23 mouse cellular contexts compared by ENCODE assay signal in the genomic region with DNA sequence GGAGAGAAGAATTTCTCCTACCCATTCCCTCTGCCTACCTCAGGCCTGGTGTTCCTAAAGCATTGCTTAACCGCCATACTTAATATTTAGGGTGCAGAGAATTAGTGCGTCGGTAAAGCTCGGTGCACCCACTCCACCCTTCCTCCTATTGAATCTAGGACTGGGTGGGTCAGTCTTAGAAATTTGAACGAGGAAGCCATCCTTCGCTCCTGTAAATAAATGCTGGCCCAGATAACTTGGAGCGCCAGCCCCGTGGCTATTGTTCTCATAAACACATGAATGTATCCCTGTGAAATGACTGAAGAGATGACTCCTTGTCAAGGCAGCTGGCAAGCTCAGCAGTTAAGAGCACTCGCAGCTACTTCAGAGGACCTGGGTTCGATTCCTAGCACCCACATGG. TPM values are rescaled to one million over a fixed set of nuclear protein-coding genes. Genes with fewer than 3 reads are reported as not detected.
DNase-seq lines count a peak whose midpoint lies in the region; ATAC-seq and TF ChIP-seq lines count a peak whose summit lies in the region.
"Had no signal": no experiment of that assay in that cellular context is flagged by ENCODE, and none has a peak within 500 bp of the region (broad histone marks: within the 10 kb centered on the region; RNA-seq: fewer than 3 reads in every experiment).

No protein-coding gene starts in this region.

- TF ChIP-seq POLR2A in lung, adult 2 months (IDR thresholded peaks at IDR 0.05; ENCODE audit: borderline replicate concordance, extremely low read depth, low read depth, low read length) = no peak
- TF ChIP-seq POLR2A in small intestine, adult 2 months (IDR thresholded peaks at IDR 0.05; ENCODE audit: low read depth, low read length) = no peak

- H3K27ac ChIP-seq in heart, embryonic 10.5 days = no peak overlapping the region
- H3K27ac ChIP-seq in lung, postnatal 0 days (ENCODE audit: low read length) = peak overlapping the region; percentile 45
- H3K27ac ChIP-seq in small intestine, adult 2 months (ENCODE audit: insufficient read depth, low read depth, low read length) = peak overlapping the region; percentile 33; the same call in 1 of the 2 replicates
- H3K27ac ChIP-seq: embryonic facial prominence, embryonic 12.5 days; kidney, embryonic 15.5 days; limb, embryonic 15.5 days; liver, embryonic 14.5 days; neural tube, embryonic 15.5 days; stomach, postnatal 0 days had no signal

- peaks cover 14% of the 10 kb centered on the region; the same call in 1 of the 2 replicates for H3K4me1 ChIP-seq in heart, embryonic 10.5 days
- peaks cover 20% of the 10 kb centered on the region for H3K4me1 ChIP-seq in lung, adult 2 months (ENCODE audit: control insufficient read depth, insufficient read depth, low read length)
- H3K4me1 ChIP-seq in lung, postnatal 0 days (ENCODE audit: insufficient read depth, low read depth, low read length) = peaks cover 5% of the 10 kb centered on the region; the same call in 1 of the 2 replicates
- H3K4me1 ChIP-seq in small intestine, adult 2 months (ENCODE audit: control insufficient read depth, insufficient read depth, insufficient read length, low read length) = no peaks in the 10 kb centered on the region

- H3K27me3 ChIP-seq in heart, embryonic 10.5 days (ENCODE audit: insufficient read depth, poor library complexity, severe bottlenecking) = no peaks in the 10 kb centered on the region
- H3K27me3 ChIP-seq in lung, postnatal 0 days (replicated peaks; ENCODE audit: insufficient read depth, low read length) = no peaks in the 10 kb centered on the region
- H3K27me3 ChIP-seq in small intestine, adult 2 months (ENCODE audit: control insufficient read depth, insufficient read depth, low read length) = no peaks in the 10 kb centered on the region
- H3K27me3 ChIP-seq: CH12.LX; embryonic facial prominence, embryonic 12.5 days; kidney, embryonic 15.5 days; limb, embryonic 15.5 days; neural tube, embryonic 15.5 days had no signal

- H3K9ac ChIP-seq in lung, postnatal 0 days (replicated peaks; ENCODE audit: low read depth) = no peak overlapping the region
- H3K9ac ChIP-seq: embryonic facial prominence, embryonic 12.5 days; kidney, embryonic 15.5 days; limb, embryonic 15.5 days; liver, embryonic 14.5 days; neural tube, embryonic 15.5 days had no signal

- no peak overlapping the region for H3K4me2 ChIP-seq in lung, postnatal 0 days (replicated peaks; ENCODE audit: low read depth, low read length)
- H3K4me2 ChIP-seq: embryonic facial prominence, embryonic 12.5 days; kidney, embryonic 15.5 days; limb, embryonic 15.5 days; midbrain, embryonic 11.5 days; neural tube, embryonic 15.5 days had no signal

- no peaks in the 10 kb centered on the region for H3K9me3 ChIP-seq in heart, embryonic 10.5 days
- H3K9me3 ChIP-seq in lung, postnatal 0 days (ENCODE audit: low read length) = no peaks in the 10 kb centered on the region
- H3K9me3 ChIP-seq: embryonic facial prominence, embryonic 12.5 days; kidney, embryonic 15.5 days; limb, embryonic 15.5 days; neural tube, embryonic 15.5 days had no signal

- TF ChIP-seq EP300 in lung, postnatal 0 days (IDR thresholded peaks at IDR 0.05) = peak; percentile 86

- TF ChIP-seq CTCF in lung, adult 2 months (IDR thresholded peaks at IDR 0.05; ENCODE audit: insufficient read depth, low read length) = no peak
- TF ChIP-seq CTCF in lung, postnatal 0 days (IDR thresholded peaks at IDR 0.05) = no peak
- TF ChIP-seq CTCF in small intestine, adult 2 months (IDR thresholded peaks at IDR 0.05; ENCODE audit: extremely low read depth, insufficient read length, insufficient replicate concordance, low read depth, low read length) = no peak

- H3K4me3 ChIP-seq in heart, embryonic 10.5 days = no peak overlapping the region
- no peak overlapping the region for H3K4me3 ChIP-seq in lung, adult 2 months (replicated peaks; ENCODE audit: extremely low read depth, low read depth, low read length)
- no peak overlapping the region for H3K4me3 ChIP-seq in lung, postnatal 0 days (ENCODE audit: low read depth, low read length)
- H3K4me3 ChIP-seq in small intestine, adult 2 months (ENCODE audit: low read depth, low read length) = no peak overlapping the region
- H3K4me3 ChIP-seq: embryonic facial prominence, embryonic 12.5 days; kidney, embryonic 15.5 days; limb, embryonic 15.5 days; neural tube, embryonic 15.5 days had no signal

- WGBS in heart, embryonic 10.5 days = 90% methylated on average over 10 of the region's 10 CpGs
- WGBS in lung, adult 2 months = 56% methylated on average over 10 of the region's 10 CpGs
- WGBS in lung, postnatal 0 days = 70% methylated on average over 10 of the region's 10 CpGs
- 89% methylated on average over 10 of the region's 10 CpGs for WGBS in small intestine, adult 2 months

- DNase-seq in heart, adult 11 months = peak; percentile 96
- no peak for DNase-seq in heart, embryonic 10.5 days (ENCODE audit: low spot score)
- peak; percentile 47 to 70 for DNase-seq in lung, adult 18-20 months
- DNase-seq in lung, adult 2 months = no peak
- DNase-seq in lung, postnatal 0 days (ENCODE audit: low spot score) = peak; percentile 43
- DNase-seq: adrenal gland, adult 8-10 months; B cell, adult 2 months; cerebellum, adult 18-20 months; cerebellum, postnatal 25 days; gastrocnemius, postnatal 10 days; kidney, adult 11 months; kidney, postnatal 4 days; thymus, adult 2 months had no signal

- no peaks in the 10 kb centered on the region for H3K36me3 ChIP-seq in heart, embryonic 10.5 days
- H3K36me3 ChIP-seq in lung, postnatal 0 days (ENCODE audit: insufficient read depth, low read length) = no peaks in the 10 kb centered on the region
- no peaks in the 10 kb centered on the region for H3K36me3 ChIP-seq in small intestine, adult 2 months (ENCODE audit: control insufficient read depth, insufficient read depth, low read length)
- H3K36me3 ChIP-seq: embryonic facial prominence, embryonic 12.5 days; kidney, embryonic 15.5 days; limb, embryonic 15.5 days; neural tube, embryonic 15.5 days had no signal

- ATAC-seq in lung, postnatal 0 days = peak; percentile 70
- no peak for ATAC-seq in megakaryocyte, adult 5-6 weeks (ENCODE audit: poor library complexity, severe bottlenecking)

RNA-seq across cellular contexts. Expression of gene Med4, which starts 32.7 kb away (rescaled TPM):
- 68.5 and 87.0 TPM in 2 replicates for polyA plus RNA-seq in heart, embryonic 10.5 days (2016; fragmentation: Nextera tagmentation; extraction: Ambion mirVana)
- 9.5 and 14.1 TPM in 2 replicates for polyA plus RNA-seq in lung, adult 2 months (2012; rRNA removed)
- polyA plus RNA-seq in lung, postnatal 0 days (2015; fragmentation: Nextera tagmentation; extraction: Ambion mirVana) = 52.8 and 56.1 TPM in 2 replicates
- 4.5 and 8.7 TPM in 2 replicates for polyA plus RNA-seq in small intestine, adult 2 months (2012; rRNA removed)
- 29.7 and 32.8 TPM in 2 replicates for total RNA-seq in megakaryocyte, adult 5-6 weeks (2015)
- 51.0 and 51.3 TPM in 2 replicates for total RNA-seq in megakaryocyte, adult 5-6 weeks (2017)

RNA-seq across cellular contexts. Expression of gene Sucla2, which starts 48.0 kb away (rescaled TPM):
- polyA plus RNA-seq in heart, embryonic 10.5 days (2016; fragmentation: Nextera tagmentation; extraction: Ambion mirVana) = 138 and 179 TPM in 2 replicates
- 8.5 and 13.9 TPM in 2 replicates for polyA plus RNA-seq in lung, adult 2 months (2012; rRNA removed)
- 80.2 and 84.7 TPM in 2 replicates for polyA plus RNA-seq in lung, postnatal 0 days (2015; fragmentation: Nextera tagmentation; extraction: Ambion mirVana)
- 8.8 and 17.4 TPM in 2 replicates for polyA plus RNA-seq in small intestine, adult 2 months (2012; rRNA removed)
- 57.8 and 64.9 TPM in 2 replicates for total RNA-seq in megakaryocyte, adult 5-6 weeks (2015)
- 105 and 109 TPM in 2 replicates for total RNA-seq in megakaryocyte, adult 5-6 weeks (2017)

Comparison
In these comparisons a context has a peak if more than half of its experiments do, and no peak if none do; other contexts are left out.
1. DNase-seq: peak in heart, adult 11 months (single experiment), lung, adult 18-20 months (2 of 2) and lung, postnatal 0 days (single experiment); none in heart, embryonic 10.5 days (single experiment) and lung, adult 2 months (single experiment).